Mouse (Mus musculus) bone marrow, adult 2 months (tissue): ENCODE measurements around the gene Slc4a8. TPM values are rescaled to one million over a fixed set of nuclear protein-coding genes. Genes with fewer than 3 reads are reported as not detected.

ENCODE experiments used
- H3K27ac ChIP-seq: fragments of 200-500 bp; 2 replicates; pipeline ENCODE4 v1.5.1; 2012; ENCODE audit warnings: low read depth, mild to moderate bottlenecking, control low read depth, inconsistent platforms, low read length; ENCODE audit not compliant: control insufficient read depth, poor library complexity, insufficient read depth
- H3K4me1 ChIP-seq: fragments of 200-500 bp; 2 replicates; pipeline ENCODE4 v1.6.1; 2011; ENCODE audit warnings: low read length; ENCODE audit not compliant: control insufficient read depth, insufficient read depth
- H3K4me3 ChIP-seq: fragments of 200-500 bp; replicated peaks from 2 replicates; pipeline ENCODE3; 2011; ENCODE audit warnings: mild to moderate bottlenecking, low read depth, low read length, control low read depth; ENCODE audit not compliant: control insufficient read depth
- CTCF ChIP-seq: fragments of 200-500 bp; IDR thresholded peaks from 2 replicates; pipeline ENCODE4 v1.5.1; 2011; ENCODE audit warnings: low read length, control low read depth; ENCODE audit not compliant: control insufficient read depth, insufficient read depth
- POLR2A ChIP-seq: fragments of 200-500 bp; IDR thresholded peaks from 2 replicates; pipeline ENCODE4 v1.6.1; 2011; ENCODE audit warnings: low read depth, mild to moderate bottlenecking, control low read depth, low read length, borderline replicate concordance; ENCODE audit not compliant: control insufficient read depth
- WGBS: fragments of 180-500 bp; shearing (Covaris S2); methylation state at CpG from one replicate; pipeline ENCODE4 v1.1.7; 2018; 5-methylcytosine and 5-hydroxymethylcytosine counted together
- polyA plus RNA-seq: library from polyadenylated mRNA; stranded (reverse); fragments of >200 nt; gene quantifications from 2 replicates; pipeline ENCODE4 v1.2.4, GENCODE M21; 2011; ENCODE audit warnings: low replicate concordance; ENCODE audit not compliant: missing spikeins, insufficient read depth, insufficient read length

The Slc4a8 gene
- 0.84 and 5.2 TPM in 2 replicates for polyA plus RNA-seq

- no peak within 1 kb of the TSS for H3K27ac ChIP-seq
- H3K4me3 ChIP-seq, result peak within 1 kb of the TSS; percentile 63
- TF ChIP-seq CTCF, result peak; percentile 21; the same call in 1 of the 2 replicates
- no peak for TF ChIP-seq POLR2A
- peaks cover 3% of the 10 kb centered on the region; the same call in 1 of the 2 replicates for H3K4me1 ChIP-seq
- WGBS, result under 1% methylated on average over 62 of the region's 64 CpGs
These were observed at the start of gene Slc4a8 for GRCm38 (mm10) chr15:100761419-100762185. Slc4a8 (plus strand) TSS chr15:100761747.

GRCm38 (mm10) chr15:100714470-100714869 is 47.1 kb upstream of the Slc4a8 start:
- WGBS, result 86% methylated on average over 8 of the region's 8 CpGs
- no peak overlapping the region for H3K4me3 ChIP-seq
- H3K27ac ChIP-seq, result no peak overlapping the region
- no peak for TF ChIP-seq CTCF
- no peak for TF ChIP-seq POLR2A
- no peaks in the 10 kb centered on the region; the same call in 1 of the 2 replicates for H3K4me1 ChIP-seq

GRCm38 (mm10) chr15:100715399-100715993 is 46.1 kb upstream of the Slc4a8 start:
- 86% methylated on average over 9 of the region's 9 CpGs for WGBS
- Histone ChIP-seq H3K27ac (no peak overlapping the region), H3K4me1 (no peaks in the 10 kb centered on the region; the same call in 1 of the 2 replicates), H3K4me3 (no peak overlapping the region)
- TF ChIP-seq POLR2A (no peak), CTCF (no peak)

GRCm38 (mm10) chr15:100717933-100718332 is 43.6 kb upstream of the Slc4a8 start:
- TF ChIP-seq CTCF (no peak), POLR2A (no peak)
- 27% methylated on average over 6 of the region's 6 CpGs for WGBS
- no peaks in the 10 kb centered on the region for H3K4me1 ChIP-seq
- no peak overlapping the region for H3K4me3 ChIP-seq
- H3K27ac ChIP-seq, result 0 out of 2 replicates have a peak overlapping the region, but pooled peaks have one; percentile 23

GRCm38 (mm10) chr15:100718572-100718971 is 43.0 kb upstream of the Slc4a8 start:
- 86% methylated on average over 11 of the region's 11 CpGs for WGBS
- H3K4me3 ChIP-seq, result no peak overlapping the region
- H3K27ac ChIP-seq, result no peak overlapping the region
- TF ChIP-seq POLR2A (no peak), CTCF (peak; percentile 57)
- H3K4me1 ChIP-seq, result no peaks in the 10 kb centered on the region

- TF ChIP-seq CTCF (no peak), POLR2A (no peak)
- Histone ChIP-seq H3K27ac (no peak overlapping the region), H3K4me1 (no peaks in the 10 kb centered on the region), H3K4me3 (no peak overlapping the region)
- WGBS, result 69% methylated on average over 5 of the region's 5 CpGs
These were observed 42.3 kb upstream of the Slc4a8 start for GRCm38 (mm10) chr15:100719217-100719616.

GRCm38 (mm10) chr15:100720066-100720465 is 41.5 kb upstream of the Slc4a8 start:
- H3K27ac ChIP-seq, result no peak overlapping the region
- no peak overlapping the region for H3K4me3 ChIP-seq

GRCm38 (mm10) chr15:100721445-100721844 is 40.1 kb upstream of the Slc4a8 start:
- TF ChIP-seq CTCF, result peak; percentile 12; the same call in 1 of the 2 replicates
- no peak for TF ChIP-seq POLR2A
- 71% methylated on average over 5 of the region's 5 CpGs for WGBS
- Histone ChIP-seq H3K4me3 (no peak overlapping the region), H3K27ac (no peak overlapping the region), H3K4me1 (no peaks in the 10 kb centered on the region; the same call in 1 of the 2 replicates)

More at GRCm38 (mm10) chr15:100720066-100720465, 41.5 kb upstream of the Slc4a8 start:
- 33% methylated on average over 10 of the region's 10 CpGs for WGBS
- TF ChIP-seq POLR2A (no peak), CTCF (no peak)
- no peaks in the 10 kb centered on the region for H3K4me1 ChIP-seq
